Mouse (Mus musculus) right cerebral cortex, postnatal 25 days (tissue): ENCODE measurements at regions not wholly inside any gene's neighbourhood (a gene's known extent, or its start where the extent isn't known, plus 50 kb on each side); places are given as distances from the start of the nearest gene placed in this dataset.

Experiments used
- DNase-seq: peaks from one replicate; pipeline ENCODE4 v3.0.0; 2022

- DNase-seq, result no peak
Measured at GRCm38 (mm10) chr8:26447886-26448640, 328.7 kb downstream of the Gm45692 start.

GRCm38 (mm10) chr8:26449291-26449690 lies 330.0 kb downstream of the Gm45692 start:
- no peak for DNase-seq

DNA sequence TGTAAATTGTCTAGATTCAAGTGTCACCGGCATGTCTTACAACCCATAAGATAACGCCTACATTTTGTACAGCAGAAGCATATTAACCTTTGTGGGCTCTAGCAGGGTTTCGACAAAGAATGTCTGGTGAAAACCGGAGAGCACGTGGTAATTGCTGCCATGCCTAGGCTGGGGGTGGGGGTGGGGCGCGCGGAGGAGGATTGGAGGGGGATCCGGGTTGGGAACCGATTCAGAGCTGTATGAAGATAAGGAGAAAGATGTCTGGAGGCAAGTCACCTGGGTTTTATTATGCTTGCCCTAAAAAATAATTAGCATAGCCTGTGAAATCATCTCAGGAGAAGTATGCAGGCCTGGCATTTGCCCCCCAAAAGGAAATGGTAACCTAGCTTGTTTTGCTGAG lies 331.2 kb downstream of the Gm45692 start:
- DNase-seq, result no peak

- DNase-seq, result no peak
Measured at GRCm38 (mm10) chr8:26452976-26453573, 333.7 kb downstream of the Gm45692 start.

GRCm38 (mm10) chr8:26465346-26465745 lies 346.0 kb downstream of the Gm45692 start:
- no peak for DNase-seq

GRCm38 (mm10) chr8:26468441-26468840 lies 349.1 kb downstream of the Gm45692 start:
- DNase-seq, result no peak

DNA sequence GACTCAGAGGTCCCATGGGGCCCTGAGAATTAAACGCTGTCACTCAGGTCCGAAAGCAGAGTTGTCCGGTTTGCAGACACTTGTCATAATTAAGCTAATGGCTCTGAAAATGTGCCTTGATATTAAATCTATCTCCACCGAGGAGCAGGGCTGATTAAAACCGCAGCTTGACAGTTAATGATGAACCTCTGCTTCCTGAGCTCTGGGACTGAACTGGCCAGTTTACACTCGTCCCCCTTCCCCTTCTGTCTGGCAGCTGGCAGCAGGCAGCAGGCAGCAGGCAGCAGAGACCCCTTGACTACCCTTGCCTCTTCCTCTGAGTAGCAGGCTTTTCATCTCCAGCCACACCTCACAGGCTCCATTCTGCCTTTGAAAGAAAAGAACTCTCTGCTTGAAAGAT lies 350.4 kb downstream of the Gm45692 start:
- no peak for DNase-seq

GRCm38 (mm10) chr8:26471811-26472550 lies 352.6 kb downstream of the Gm45692 start:
- DNase-seq, result no peak

- DNase-seq, result no peak
Measured at GRCm38 (mm10) chr8:26484749-26485148, 365.4 kb downstream of the Gm45692 start.

DNA sequence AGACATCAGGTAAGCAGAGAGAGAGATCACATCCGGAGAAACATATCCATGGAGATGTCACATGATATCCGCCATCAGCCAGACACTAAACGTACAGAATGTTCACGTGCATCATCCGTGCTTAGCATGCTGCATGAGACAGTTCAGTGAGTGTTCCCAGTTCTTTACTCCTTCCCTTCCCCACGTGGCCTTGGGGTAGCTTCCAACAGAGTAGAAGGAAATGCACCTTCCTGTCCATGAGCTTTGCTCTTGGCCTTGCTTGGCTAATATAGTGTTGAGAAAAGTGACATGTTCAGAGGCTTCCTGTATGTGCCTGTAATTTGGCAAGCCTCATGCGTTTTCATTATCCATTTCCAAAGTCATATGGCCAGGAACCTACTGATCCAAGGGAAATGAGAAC lies 368.5 kb downstream of the Gm45692 start:
- DNase-seq, result no peak

DNA sequence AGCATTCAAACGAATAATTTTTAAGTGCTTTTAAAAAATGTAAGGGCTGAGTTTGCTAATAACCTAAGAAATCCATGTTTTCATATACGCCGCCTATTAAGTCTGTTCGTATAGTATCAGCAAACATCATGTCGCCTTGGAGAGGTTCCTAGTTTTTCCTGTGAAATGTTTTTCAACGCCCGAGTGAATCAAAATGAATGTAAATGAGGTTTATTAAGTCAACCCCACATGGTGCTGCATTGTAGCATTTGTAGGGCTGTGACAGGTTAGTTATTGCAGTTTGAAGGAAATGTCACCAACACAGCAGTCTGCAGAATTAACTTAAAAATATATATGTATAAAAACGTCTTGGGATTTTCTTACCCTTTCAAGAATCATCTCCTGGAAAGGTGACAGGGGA lies 369.3 kb downstream of the Gm45692 start:
- no peak for DNase-seq

DNA sequence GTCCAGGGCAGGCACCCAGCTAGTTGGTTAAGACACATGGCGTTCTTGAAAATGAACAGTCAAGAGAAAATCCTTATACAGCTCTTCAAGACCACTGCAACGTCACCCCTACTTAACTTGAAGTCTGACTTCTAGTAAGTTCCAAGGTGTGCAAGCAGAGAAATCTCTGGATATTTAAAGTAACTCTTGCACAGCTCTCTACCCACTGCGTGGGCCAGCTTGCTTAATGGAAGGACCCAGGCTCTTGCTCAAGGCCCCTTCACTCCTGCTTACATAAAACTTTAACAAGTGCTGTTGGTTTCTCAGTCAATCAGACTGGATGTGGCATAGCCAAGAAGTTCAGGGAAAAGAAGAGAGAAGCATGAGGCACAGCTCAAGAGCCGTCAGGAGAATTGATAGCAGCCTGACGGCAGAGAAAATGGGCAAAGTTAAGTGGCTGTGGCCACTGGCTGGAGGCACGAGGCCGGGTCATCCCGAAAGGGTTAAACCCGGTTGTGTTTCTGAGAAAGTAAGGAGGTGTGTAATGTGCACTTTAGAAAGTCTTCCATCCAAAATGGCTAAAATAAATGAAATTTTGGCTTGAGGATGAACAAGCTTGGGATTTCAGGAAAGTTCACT lies 382.0 kb downstream of the Gm45692 start:
- DNase-seq, result no peak

GRCm38 (mm10) chr8:26501814-26502572 lies 382.7 kb downstream of the Gm45692 start:
- DNase-seq, result no peak

GRCm38 (mm10) chr8:26502772-26503171 lies 383.4 kb downstream of the Gm45692 start:
- DNase-seq, result no peak

DNA sequence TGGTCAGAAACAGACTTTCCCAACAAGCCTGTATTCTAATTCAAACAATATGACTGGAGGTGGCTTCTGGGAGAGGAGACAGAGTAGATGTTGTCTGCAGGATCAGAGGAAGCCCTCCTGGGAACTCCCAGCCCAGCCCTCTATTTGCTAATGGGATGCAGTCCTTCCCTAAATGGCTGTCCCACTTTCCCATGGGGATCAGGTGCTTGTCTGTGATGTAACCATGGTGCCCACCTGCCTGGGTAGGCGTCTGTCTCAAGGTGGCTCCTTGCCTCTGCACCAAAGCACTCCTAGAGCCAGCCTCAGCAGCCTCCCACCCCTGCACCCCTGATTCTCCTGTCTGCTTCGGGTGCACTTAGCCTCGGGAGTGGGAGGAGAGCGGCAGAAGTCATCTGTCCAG lies 384.6 kb downstream of the Gm45692 start:
- DNase-seq, result peak; percentile 13

DNA sequence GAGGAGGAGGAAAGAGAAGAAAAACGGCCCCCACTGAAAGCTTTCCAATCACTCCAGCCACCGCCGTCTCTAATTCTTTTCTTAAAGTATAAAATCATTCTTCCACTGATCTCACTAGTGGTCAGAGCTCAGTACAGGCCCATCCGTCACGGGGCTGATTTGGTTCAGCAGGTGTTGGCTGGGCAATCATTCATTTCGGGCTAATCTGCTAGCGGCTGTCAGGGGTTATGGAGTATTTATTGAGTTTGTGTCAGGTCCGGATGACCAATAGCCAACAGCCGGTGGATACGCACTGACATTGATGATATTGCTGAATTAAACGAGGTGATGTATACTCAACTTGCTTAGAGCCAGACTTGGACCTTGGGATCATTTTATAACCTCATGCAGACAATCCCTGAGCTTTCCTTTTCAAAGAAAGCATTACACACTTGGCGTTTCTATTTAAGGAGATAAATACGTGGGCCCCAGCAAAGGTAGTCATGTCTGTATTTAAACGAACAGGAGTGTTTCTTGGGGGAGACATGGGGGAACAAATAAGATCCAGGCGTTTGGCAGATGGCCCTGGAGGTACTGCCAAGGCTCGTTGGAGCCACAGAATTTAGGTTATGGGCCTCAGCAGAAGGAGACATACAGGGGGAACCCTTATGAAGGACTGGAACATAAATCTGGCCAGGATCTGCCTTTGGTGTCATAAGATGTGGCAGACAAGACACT lies 385.1 kb downstream of the Gm45692 start:
- DNase-seq, result no peak

- no peak for DNase-seq
Measured at GRCm38 (mm10) chr8:26507611-26508070, 388.3 kb downstream of the Gm45692 start.

GRCm38 (mm10) chr8:26509254-26509653 lies 389.9 kb downstream of the Gm45692 start:
- no peak for DNase-seq

- DNase-seq, result no peak
Measured at GRCm38 (mm10) chr8:26513001-26513400, 393.7 kb downstream of the Gm45692 start.

- no peak for DNase-seq
Measured at GRCm38 (mm10) chr8:26524237-26524636, 404.9 kb downstream of the Gm45692 start.

DNA sequence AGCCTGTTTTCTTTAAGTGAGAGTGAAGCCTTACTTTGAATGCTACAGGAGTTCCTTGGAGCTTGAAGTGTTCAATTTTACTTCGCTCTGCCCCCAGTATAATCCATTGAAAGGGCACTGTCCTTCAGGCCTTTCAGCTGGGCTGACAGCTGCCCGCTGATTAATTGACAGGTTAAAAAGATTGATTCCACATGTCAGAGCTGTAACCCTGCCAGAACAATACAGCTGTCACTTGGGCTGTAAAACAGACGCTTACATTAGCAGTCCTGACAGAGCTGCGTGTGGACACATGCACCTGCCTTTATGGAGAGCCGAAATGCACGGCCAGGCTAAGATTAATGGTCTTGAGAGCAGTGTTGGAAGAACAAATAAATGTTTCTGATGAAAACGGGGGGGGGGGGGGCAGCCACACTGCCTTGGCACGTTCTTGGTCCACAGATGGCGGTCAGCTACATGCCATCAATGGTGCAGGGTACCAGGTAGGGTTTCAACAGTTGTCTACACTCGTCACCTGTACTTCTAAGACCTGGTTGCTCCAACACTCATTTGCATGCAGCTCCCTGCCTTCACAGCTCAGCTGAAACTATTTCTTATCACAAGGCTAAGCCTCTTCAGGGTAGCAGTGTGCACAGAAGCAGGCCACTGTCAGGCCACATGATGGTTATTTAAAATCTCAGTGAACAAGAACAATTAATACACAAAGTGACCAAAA lies 407.3 kb downstream of the Gm45692 start:
- no peak for DNase-seq
